Mouse (Mus musculus) cerebellum, postnatal 4 days (tissue): ENCODE measurements around the gene Prss34.
A peak's percentile ranks its signal among the peaks of the same experiment; 100 is the strongest.

ENCODE experiments used
- DNase-seq, 2 experiments: peaks; one replicate each; pipeline ENCODE4 v3.0.0; 2022; ENCODE audit warnings: low spot score in 2 of 2, mixed read lengths in 1 of 2

The Prss34 gene

DNA sequence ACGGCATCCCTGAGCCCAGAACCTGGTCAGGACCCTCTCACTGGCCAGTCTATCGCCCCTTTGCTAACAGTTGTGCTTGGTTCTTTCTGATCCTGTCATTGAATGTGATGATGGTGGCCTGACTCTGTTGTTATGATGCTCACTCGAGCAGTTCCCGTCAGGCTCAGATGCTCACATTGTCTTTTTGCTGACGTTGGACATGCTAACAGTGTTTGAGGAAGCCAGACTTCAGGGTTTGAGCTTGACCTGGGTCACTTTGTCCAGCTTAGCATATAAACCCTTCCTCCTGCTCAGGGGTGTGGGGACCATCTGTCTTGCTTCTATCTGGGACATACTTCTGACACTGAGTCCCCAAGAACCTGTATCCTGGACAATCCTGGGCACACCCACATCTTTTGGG, 20.2 kb downstream of the Prss34 start, which contains the start of gene Prss29:
Gene Prss29 (plus strand): TSS at position 301 of the 400 bp plus-strand sequence.
- no peak for DNase-seq

DNA sequence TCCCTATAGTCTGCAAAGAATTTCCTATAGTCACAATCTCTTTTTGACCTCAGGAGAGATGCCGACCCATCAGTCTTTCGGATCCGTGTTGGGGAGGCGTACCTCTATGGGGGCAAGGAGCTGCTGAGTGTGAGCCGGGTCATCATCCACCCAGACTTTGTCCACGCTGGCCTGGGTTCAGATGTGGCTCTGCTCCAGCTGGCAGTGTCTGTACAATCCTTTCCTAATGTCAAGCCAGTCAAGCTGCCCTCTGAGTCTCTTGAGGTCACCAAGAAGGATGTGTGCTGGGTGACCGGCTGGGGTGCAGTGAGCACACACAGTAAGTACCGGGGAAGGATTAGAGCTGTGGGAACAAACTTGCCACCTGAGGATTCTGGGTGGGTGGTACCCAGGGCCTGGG, 22.6 kb downstream of the Prss34 start:
- DNase-seq, result no peak

DNA sequence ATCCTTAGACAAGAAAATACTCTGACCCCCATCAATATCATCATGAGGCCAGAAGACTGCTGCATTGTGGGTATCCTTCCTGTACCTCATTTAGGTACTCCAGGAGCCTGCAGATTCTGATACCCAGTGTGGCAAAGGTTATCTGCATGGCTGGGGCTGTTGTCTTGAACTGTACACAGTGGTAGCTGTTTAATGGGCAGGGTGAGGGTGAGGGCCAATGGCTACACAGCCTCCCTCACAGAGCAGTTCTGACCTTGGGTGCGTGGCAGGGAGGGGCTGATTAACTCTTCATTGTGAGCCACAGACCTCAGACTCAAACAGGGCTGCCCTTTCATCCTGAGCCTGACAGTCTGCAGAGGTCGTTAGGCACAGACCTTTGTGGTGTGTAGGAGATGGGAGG, 24.7 kb downstream of the Prss34 start:
- no peak for DNase-seq

DNA sequence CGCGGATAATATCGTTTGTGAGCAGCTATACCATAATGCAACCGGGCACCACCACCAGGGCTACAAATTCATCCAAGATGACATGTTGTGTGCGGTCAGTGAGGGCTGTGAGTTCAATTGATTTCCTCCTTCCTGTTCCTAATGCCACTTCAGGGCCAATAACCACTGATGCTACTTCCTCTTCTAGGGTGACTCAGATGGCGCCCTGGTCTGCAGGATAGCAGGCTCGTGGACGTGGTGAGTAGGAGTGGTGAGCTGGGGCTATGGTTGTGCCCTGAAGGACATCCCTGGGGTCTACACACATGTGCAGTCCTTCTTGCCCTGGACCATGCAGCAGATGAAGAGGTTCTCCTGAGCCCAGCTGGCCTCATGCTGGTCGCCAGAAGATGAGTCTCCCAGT, 34.1 kb downstream of the Prss34 start:
- no peak for DNase-seq

DNA sequence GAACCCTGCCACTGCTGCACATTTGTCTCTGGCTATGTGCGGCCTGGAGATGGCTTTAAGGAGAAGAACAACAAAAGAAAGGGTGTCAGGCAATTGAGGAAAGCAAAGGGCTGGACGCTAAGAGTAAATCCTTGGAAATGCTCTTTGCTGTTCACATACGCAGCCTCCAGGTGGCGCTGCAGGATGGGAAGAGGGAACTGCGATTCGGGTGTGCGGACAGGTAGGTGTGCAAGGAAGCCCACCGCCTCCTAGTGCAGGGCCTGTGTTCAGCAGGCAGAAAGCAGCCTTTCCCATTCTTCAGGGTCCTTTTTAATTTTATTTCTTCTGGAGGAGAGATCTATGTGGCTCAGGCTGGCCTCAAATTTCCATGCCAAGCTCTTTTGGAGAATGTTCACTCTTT, 35.7 kb downstream of the Prss34 start:
- peak; percentile 60 to 78 for DNase-seq

DNA sequence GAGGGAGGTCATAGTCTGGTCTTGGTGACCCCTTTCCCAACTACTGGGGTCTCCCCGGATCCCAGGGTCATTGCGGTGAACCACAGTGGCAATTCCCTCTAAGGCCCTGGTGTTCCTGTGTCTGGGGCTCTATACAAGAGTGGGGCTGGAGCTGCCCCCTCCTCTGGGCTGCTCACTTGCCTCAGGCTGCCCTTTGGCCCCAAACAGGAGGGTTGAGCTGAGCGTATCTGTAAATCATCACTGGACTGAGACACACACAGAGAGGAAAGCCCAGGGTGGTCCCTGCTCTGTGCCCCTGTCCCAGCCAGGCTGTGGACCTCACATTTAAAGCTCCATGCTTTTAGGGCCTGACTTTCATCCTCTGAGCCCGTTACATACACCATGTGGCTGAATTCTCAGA, 40.0 kb downstream of the Prss34 start:
- DNase-seq, result no peak

DNA sequence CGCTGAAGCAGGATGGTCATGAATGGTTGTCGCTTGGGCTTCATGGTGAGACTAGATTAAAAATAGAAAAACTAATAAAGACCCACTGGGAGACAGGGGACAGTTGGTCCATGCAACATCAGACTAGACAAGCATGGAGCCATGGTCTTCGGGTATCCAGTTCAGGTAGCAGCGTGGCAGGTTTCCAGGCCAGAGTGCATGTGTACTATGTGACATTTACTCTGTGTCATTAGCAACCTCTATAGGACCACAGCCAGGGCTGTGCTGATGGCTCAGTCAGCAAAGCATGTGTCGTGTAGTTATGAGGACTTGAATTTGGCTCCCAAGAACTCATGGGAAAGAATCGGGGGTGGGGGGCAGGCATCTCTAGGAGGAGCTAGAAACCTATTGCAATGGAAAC, 41.8 kb downstream of the Prss34 start:
- no peak for DNase-seq

DNA sequence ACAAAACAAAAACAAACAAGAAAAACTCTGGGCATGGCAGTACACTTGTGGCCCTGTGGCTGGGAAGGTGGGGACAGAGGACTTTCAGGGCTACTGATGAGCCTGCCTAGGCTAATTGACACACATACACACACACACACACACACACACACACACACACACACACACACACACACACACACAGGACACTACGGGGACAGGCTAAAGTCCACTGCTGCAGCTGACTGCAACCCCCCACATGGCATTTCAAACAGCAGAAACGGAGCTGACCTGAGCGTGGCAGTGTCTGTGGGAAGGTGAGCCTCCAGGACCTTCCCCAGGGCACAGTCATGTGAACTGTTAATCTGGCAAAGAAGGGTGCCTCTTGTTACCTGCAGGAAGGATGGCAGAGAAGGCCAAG, 43.3 kb downstream of the Prss34 start:
- no peak for DNase-seq

DNA sequence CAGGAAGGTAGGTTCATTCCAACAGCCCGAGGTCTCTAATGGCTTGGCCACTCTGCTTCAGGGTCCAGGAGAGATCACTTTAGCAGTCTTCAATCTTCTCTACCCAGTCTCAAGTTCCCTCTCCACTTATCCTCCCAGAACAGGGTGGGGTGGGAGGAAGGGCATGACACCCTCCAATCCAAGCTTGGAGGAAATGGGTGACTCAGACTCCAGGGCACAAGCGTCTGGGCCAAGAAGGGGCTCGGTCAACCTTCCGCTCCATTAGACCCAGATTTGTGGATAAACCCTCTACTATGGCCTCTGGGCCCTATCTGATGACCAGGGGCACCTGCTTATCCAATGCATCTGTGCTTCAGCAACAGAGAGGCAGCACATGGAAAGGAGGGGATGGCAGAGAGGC, 47.3 kb downstream of the Prss34 start, which contains the start of gene Tpsab1:
Gene Tpsab1 (minus strand): TSS at position 101 of the 400 bp plus-strand sequence.
- DNase-seq, result no peak
